Mouse (Mus musculus) c-Kit-positive CD71-positive TER-119-positive erythroid progenitor cells, embryonic 14.5 days (primary cell): ENCODE results near the gene Cct8.

Source experiments
- DNase-seq: peaks from one replicate; pipeline ENCODE4 v3.0.0-alpha.2; 2013; ENCODE audit warnings: low spot score

The Cct8 gene

DNA sequence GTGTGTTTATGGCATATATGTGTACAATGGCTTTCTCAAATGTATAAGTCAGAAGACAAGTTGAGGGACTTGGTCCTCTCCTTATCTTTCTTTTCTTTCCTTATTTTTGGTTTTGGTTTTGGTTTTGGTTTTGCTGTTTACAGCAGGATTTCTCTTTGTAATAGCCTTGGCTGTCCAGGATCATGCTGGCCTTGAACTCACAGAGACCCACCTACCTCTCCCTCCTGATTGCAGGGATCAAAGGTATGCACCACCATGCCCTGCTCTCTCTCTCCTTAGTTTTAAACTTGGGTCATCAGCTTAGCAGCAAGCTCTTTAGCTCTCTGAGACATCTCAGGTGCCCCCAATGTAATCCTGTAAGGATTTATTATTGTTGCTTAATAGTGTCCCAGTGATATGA lies 50.6 kb downstream of the Cct8 start:
- no peak for DNase-seq

DNA sequence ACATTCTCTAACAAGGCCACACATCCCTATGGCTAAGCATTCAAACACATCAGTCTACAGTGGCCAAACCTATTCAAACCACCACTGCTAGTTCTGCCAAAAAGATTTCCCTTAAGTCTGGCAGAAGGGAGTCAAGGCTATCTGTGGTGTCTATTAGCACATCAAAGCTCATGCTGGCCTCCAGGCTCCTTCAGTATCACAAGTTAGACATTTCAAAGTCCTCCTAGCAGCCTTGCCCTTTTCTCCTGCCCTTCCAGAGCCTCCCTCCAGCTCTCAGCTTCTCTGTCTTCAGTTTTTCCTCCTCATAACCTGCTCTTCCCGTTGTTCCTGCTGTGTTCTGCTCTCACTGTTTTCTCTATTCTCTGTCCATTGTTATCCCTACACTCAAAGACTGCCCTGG lies 51.6 kb downstream of the Cct8 start:
- no peak for DNase-seq

GRCm38 (mm10) chr16:87443245-87443644 lies 52.4 kb downstream of the Cct8 start:
- DNase-seq = no peak

DNA sequence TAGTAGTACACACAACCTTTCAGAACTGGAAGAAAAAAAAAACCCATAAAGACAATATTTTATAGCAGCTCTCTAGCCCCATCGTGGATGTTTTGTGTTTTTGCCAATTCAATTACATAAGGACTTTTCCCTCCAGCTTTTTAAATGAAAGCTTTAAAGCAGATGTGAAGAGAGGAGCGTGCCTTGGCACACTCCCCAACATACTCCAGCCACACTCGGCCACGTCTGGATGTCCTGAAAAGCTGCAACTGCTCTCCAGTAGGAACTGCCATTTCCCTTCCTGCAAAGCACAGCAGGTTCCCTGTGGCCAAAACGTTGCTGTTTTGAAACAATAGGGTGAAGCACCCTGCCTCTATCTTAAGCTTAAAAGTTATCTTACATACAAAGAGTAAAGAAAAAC lies 53.4 kb downstream of the Cct8 start:
- no peak for DNase-seq

- DNase-seq = peak; percentile 39
Observed at GRCm38 (mm10) chr16:87441089-87441488, 54.6 kb downstream of the Cct8 start.

- peak; percentile 94 for DNase-seq
Observed at GRCm38 (mm10) chr16:87440184-87440686, 55.4 kb downstream of the Cct8 start, which contains the start of gene Rwdd2b. Gene Rwdd2b (minus strand): TSS chr16:87440573.

GRCm38 (mm10) chr16:87438697-87439096 lies 57.0 kb downstream of the Cct8 start:
- no peak for DNase-seq

GRCm38 (mm10) chr16:87437096-87437495 lies 58.6 kb downstream of the Cct8 start:
- no peak for DNase-seq

GRCm38 (mm10) chr16:87435411-87436205 lies 60.1 kb downstream of the Cct8 start:
- DNase-seq = no peak

DNA sequence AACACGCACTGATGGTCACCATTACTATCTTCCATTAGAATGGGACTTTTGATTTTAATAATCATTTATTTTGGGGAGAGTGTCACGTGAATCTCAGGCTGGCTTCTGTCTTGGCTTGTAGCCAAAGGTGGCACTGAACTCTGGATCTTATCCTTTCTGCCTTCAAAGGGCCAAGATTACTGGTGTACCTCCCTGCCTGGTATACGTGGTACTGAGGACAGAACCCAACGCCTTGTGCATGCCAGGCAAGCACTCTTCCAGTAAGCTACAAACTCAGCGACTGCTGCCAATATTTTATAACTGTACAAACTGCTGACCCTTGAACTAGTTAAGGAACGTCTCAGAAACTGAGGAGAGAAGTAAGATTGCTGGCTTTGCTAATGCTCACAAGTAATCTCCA lies 60.7 kb downstream of the Cct8 start:
- DNase-seq = no peak

DNA sequence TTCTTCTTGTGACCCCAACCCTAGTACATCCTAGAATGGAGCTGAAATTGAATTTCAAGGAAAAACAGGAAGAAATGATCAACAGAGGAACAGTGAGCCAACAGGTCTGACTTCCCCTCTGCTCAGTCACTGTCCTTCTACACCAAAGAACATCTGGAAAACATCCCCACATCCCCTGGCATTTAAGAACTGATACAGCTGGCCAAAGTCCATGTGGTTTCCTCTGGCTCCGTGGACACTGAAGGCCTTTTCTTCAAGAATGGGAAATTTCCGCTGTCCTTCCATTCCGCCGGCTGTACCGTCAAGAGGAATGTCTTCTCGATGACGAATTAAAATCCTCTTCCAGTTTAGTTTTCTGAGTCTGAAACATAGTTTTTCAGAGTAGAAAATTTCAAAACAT lies 61.4 kb downstream of the Cct8 start:
- no peak for DNase-seq
